Mouse (Mus musculus) neutrophil, adult 5-6 weeks (primary cell): Measurements from ENCODE around the gene Tspear. TPM values are rescaled to one million over a fixed set of nuclear protein-coding genes. Genes with fewer than 3 reads are reported as not detected.
"Not testable (repeated sequence)": the region's sequence is repeated elsewhere in the genome, so short reads cannot be mapped to it uniquely, and the experiment has no call there.

ENCODE experiments used
- ATAC-seq: fragments of 151-379, 151-347 bp; 2 replicates; pipeline ENCODE4 v1.8.0; 2017; ENCODE audit warnings: mild to moderate bottlenecking, moderate TSS enrichment; ENCODE audit not compliant: insufficient number of reproducible peaks, poor library complexity, low FRiP score, severe bottlenecking; ENCODE audit errors: extremely low read depth
- total RNA-seq: library from RNA; stranded (forward); fragments of 200-1000 nt; gene quantifications from 2 replicates; pipeline ENCODE4 v1.2.3, GENCODE M21; 2017

The Tspear gene
- total RNA-seq, 1 experiment from 2014 or later = not detected

- ATAC-seq = not testable (repeated sequence)
These were observed 85.8 kb downstream of the Tspear start for GRCm38 (mm10) chr10:77772142-77772541.

GRCm38 (mm10) chr10:77776844-77777243 lies 90.5 kb downstream of the Tspear start, which contains the start of gene Gm7138:
Gm7138 (minus strand) TSS chr10:77776944.
- not testable (repeated sequence) for ATAC-seq

- ATAC-seq = not testable (repeated sequence)
These were observed 96.1 kb downstream of the Tspear start, which contains the start of gene Gm3250 for GRCm38 (mm10) chr10:77782442-77782841. Gm3250 (minus strand) TSS chr10:77782542.

GRCm38 (mm10) chr10:77783396-77783795 lies 97.0 kb downstream of the Tspear start:
- not testable (repeated sequence) for ATAC-seq

GRCm38 (mm10) chr10:77787876-77788275 lies 101.5 kb downstream of the Tspear start, which contains the start of gene Gm7137:
Gm7137 (minus strand) TSS chr10:77788200.
- not testable (repeated sequence) for ATAC-seq

- ATAC-seq = no peak
These were observed 102.3 kb downstream of the Tspear start for GRCm38 (mm10) chr10:77788621-77789020.

GRCm38 (mm10) chr10:77794976-77795375 lies 108.6 kb downstream of the Tspear start, which contains the start of gene Gm9639:
Gm9639 (minus strand) TSS chr10:77795076.
- no peak for ATAC-seq

- ATAC-seq = no peak
These were observed 111.3 kb downstream of the Tspear start for GRCm38 (mm10) chr10:77797677-77798076.

- not testable (repeated sequence) for ATAC-seq
These were observed 112.0 kb downstream of the Tspear start for GRCm38 (mm10) chr10:77798164-77798920.

GRCm38 (mm10) chr10:77798921-77799508 lies 112.6 kb downstream of the Tspear start, which contains the start of gene Gm19668:
Gm19668 (minus strand) TSS chr10:77799133.
- ATAC-seq = no peak

- no peak for ATAC-seq
These were observed 117.7 kb downstream of the Tspear start for GRCm38 (mm10) chr10:77804095-77804494.

GRCm38 (mm10) chr10:77811743-77812142 lies 125.4 kb downstream of the Tspear start, which contains the start of gene Gm9507:
Gm9507 (minus strand) TSS chr10:77811843.
- no peak for ATAC-seq

GRCm38 (mm10) chr10:77814382-77814781 lies 128.0 kb downstream of the Tspear start, which contains the start of gene Gm2696:
Gm2696 (plus strand) TSS chr10:77814682.
- no peak for ATAC-seq

GRCm38 (mm10) chr10:77815514-77815913 lies 129.1 kb downstream of the Tspear start:
- no peak for ATAC-seq

- ATAC-seq = no peak
These were observed 132.2 kb downstream of the Tspear start for GRCm38 (mm10) chr10:77818523-77818922.

- ATAC-seq = no peak
These were observed 132.8 kb downstream of the Tspear start for GRCm38 (mm10) chr10:77819203-77819602.

GRCm38 (mm10) chr10:77826951-77827350 lies 140.6 kb downstream of the Tspear start, which contains the start of gene Krtap10-4:
Krtap10-4 (minus strand) TSS chr10:77827095.
- no peak for ATAC-seq

GRCm38 (mm10) chr10:77835647-77836046 lies 149.3 kb downstream of the Tspear start, which contains the start of gene Krtap10-10:
Krtap10-10 (plus strand) TSS chr10:77835947.
- no peak for ATAC-seq

- no peak for ATAC-seq
These were observed 152.6 kb downstream of the Tspear start for GRCm38 (mm10) chr10:77839006-77839405.

- no peak for ATAC-seq
These were observed 160.1 kb downstream of the Tspear start, which contains the start of gene Gm36176 for GRCm38 (mm10) chr10:77846503-77846902. Gm36176 (plus strand) TSS chr10:77846803.
